Mouse (Mus musculus) hindbrain, embryonic 15.5 days (tissue): ENCODE results near the gene Ago3. TPM values are rescaled to one million over a fixed set of nuclear protein-coding genes. Genes with fewer than 3 reads are reported as not detected.

Experiments
- ATAC-seq: fragments of 200-750 bp; cut with Nextera tagmentation; 2 replicates; pipeline ENCODE4 v1.8.0; 2017; ENCODE audit warnings: low read depth, moderate number of reproducible peaks, moderate TSS enrichment; ENCODE audit not compliant: low FRiP score
- H3K27ac ChIP-seq: fragments of 300-500 bp; sonication (generic); replicated peaks from 2 replicates; pipeline ENCODE4 v1.5.1; 2015; ENCODE audit warnings: mild to moderate bottlenecking, inconsistent platforms
- H3K27me3 ChIP-seq: fragments of 300-500 bp; sonication (generic); 2 replicates; pipeline ENCODE4 v1.6.1; 2015; ENCODE audit warnings: control low read depth, inconsistent platforms
- H3K36me3 ChIP-seq: fragments of 300-500 bp; sonication (generic); 2 replicates; pipeline ENCODE4 v1.6.1; 2015; ENCODE audit warnings: control low read depth, inconsistent platforms
- H3K4me1 ChIP-seq: fragments of 300-500 bp; sonication (generic); replicated peaks from 2 replicates; pipeline ENCODE4 v1.6.1; 2015; ENCODE audit warnings: control low read depth, inconsistent platforms
- H3K4me2 ChIP-seq: fragments of 300-500 bp; sonication (generic); 2 replicates; pipeline ENCODE4 v1.6.1; 2015; ENCODE audit warnings: moderate library complexity, mild to moderate bottlenecking, inconsistent platforms
- H3K4me3 ChIP-seq: fragments of 300-500 bp; sonication (generic); 2 replicates; pipeline ENCODE4 v1.5.1; 2015; ENCODE audit warnings: mild to moderate bottlenecking, inconsistent platforms
- H3K9ac ChIP-seq: fragments of 300-500 bp; sonication (generic); 2 replicates; pipeline ENCODE4 v1.6.1; 2015; ENCODE audit warnings: inconsistent platforms
- H3K9me3 ChIP-seq: fragments of 300-500 bp; sonication (generic); 2 replicates; pipeline ENCODE4 v1.6.1; 2016; ENCODE audit warnings: control low read depth, inconsistent platforms
- WGBS: fragments of 180-500 bp; shearing (Covaris S2); methylation state at CpG from one replicate; pipeline ENCODE4 v1.1.7; 2015; 5-methylcytosine and 5-hydroxymethylcytosine counted together
- polyA plus RNA-seq: library from polyadenylated mRNA; unstranded; fragments of >200 nt; fragmentation: Nextera tagmentation; extraction: Ambion mirVana; gene quantifications from 2 replicates; pipeline ENCODE4 v1.2.1, GENCODE M21; 2015

Gene Ago3
- polyA plus RNA-seq, 1 experiment from 2014 or later, result 15.5 TPM

DNA sequence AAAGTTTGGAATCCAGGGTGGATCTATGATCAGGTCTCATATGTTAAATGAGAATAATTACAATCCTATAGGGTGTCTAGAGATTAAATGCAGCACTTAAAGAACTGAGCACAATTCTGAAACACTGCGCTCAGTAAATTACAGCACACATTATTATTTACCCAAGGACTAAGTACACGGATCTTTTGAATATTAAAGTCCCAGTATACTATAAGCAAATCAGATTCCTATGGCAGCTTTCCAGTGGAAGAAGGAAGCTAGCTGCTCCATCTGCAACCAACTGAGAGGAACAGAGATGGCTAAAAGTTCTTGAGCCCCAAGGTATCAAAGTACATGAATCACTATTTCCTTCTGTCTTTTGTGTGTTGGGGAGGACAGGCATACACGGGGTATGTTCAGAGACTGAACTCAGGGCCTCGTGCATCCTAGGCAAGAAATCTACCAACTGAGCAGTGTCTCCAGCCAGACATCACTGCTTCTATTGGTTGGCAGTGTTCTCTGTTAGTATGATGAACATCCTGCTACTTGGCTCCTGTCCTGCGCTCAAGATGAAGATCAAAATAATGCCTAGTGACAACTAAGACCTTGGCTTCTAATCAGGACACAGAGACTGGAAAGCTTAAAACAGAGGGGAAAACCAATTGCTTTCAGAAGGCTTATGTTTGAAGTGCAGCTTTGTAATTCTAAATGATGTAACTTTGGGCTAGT lies 25.3 kb upstream of the Ago3 start:
- Histone ChIP-seq H3K9me3 (no peaks in the 10 kb centered on the region), H3K36me3 (peaks cover 93% of the 10 kb centered on the region), H3K27ac (no peak overlapping the region), H3K4me1 (no peaks in the 10 kb centered on the region), H3K4me3 (no peak overlapping the region), H3K27me3 (no peaks in the 10 kb centered on the region), H3K9ac (no peak overlapping the region), H3K4me2 (no peak overlapping the region)
- no peak for ATAC-seq
- 95% methylated on average over 5 of the region's 5 CpGs for WGBS

GRCm38 (mm10) chr4:126450268-126450667 lies 20.9 kb upstream of the Ago3 start:
- Histone ChIP-seq H3K4me2 (no peak overlapping the region), H3K9ac (no peak overlapping the region), H3K27me3 (no peaks in the 10 kb centered on the region), H3K9me3 (no peaks in the 10 kb centered on the region), H3K36me3 (peaks cover 87% of the 10 kb centered on the region), H3K27ac (no peak overlapping the region), H3K4me1 (no peaks in the 10 kb centered on the region), H3K4me3 (no peak overlapping the region)
- ATAC-seq, result no peak
- WGBS, result 78% methylated on average over 1 of the region's 1 CpGs

GRCm38 (mm10) chr4:126447126-126447525 lies 17.8 kb upstream of the Ago3 start:
- Histone ChIP-seq H3K27ac (no peak overlapping the region), H3K9me3 (no peaks in the 10 kb centered on the region), H3K4me2 (no peak overlapping the region), H3K9ac (no peak overlapping the region), H3K4me1 (no peaks in the 10 kb centered on the region), H3K4me3 (no peak overlapping the region), H3K36me3 (peaks cover 78% of the 10 kb centered on the region), H3K27me3 (no peaks in the 10 kb centered on the region)
- ATAC-seq, result no peak
- 88% methylated on average over 7 of the region's 7 CpGs for WGBS

DNA sequence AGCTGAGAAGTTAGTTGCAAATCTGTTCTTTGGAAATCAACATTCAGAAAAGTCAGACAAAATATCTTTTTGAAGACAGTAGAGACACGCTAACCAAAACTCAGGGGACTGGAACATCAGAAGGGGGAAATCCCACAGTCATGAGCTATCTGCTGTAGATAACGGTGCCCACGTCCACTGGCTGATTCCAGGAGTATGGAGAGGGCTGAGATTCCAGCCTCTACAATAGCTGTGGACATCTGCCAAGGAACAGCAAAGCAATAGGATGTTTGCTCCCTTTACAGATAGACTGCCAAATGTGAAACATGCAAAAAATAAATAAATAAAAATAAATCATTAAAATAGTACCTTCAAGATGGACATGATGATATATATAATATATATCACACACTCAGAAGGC lies 15.2 kb upstream of the Ago3 start:
- Histone ChIP-seq H3K4me3 (no peak overlapping the region), H3K4me1 (no peaks in the 10 kb centered on the region), H3K9me3 (no peaks in the 10 kb centered on the region), H3K9ac (no peak overlapping the region), H3K27ac (no peak overlapping the region), H3K27me3 (no peaks in the 10 kb centered on the region), H3K4me2 (no peak overlapping the region), H3K36me3 (peaks cover 81% of the 10 kb centered on the region)
- no peak for ATAC-seq
- 85% methylated on average over 3 of the region's 3 CpGs for WGBS

- H3K4me2 ChIP-seq, result no peak overlapping the region
- no peaks in the 10 kb centered on the region for H3K27me3 ChIP-seq
- H3K9ac ChIP-seq, result no peak overlapping the region
- peaks cover 59% of the 10 kb centered on the region for H3K36me3 ChIP-seq
- no peak for ATAC-seq
- H3K4me3 ChIP-seq, result no peak overlapping the region
- no peaks in the 10 kb centered on the region for H3K4me1 ChIP-seq
- no peaks in the 10 kb centered on the region for H3K9me3 ChIP-seq
- 82% methylated on average over 5 of the region's 5 CpGs for WGBS
- no peak overlapping the region for H3K27ac ChIP-seq
Observed at GRCm38 (mm10) chr4:126438261-126438660, 8.9 kb upstream of the Ago3 start.

GRCm38 (mm10) chr4:126436268-126436667 lies 6.9 kb upstream of the Ago3 start:
- peaks cover 40% of the 10 kb centered on the region for H3K36me3 ChIP-seq
- no peak overlapping the region for H3K4me3 ChIP-seq
- ATAC-seq, result peak; percentile 76
- no peak overlapping the region for H3K4me2 ChIP-seq
- WGBS, result 65% methylated on average over 2 of the region's 2 CpGs
- no peaks in the 10 kb centered on the region for H3K4me1 ChIP-seq
- 0 out of 2 replicates have a peak overlapping the region, but pooled peaks have one; percentile 20 for H3K27ac ChIP-seq
- H3K9ac ChIP-seq, result no peak overlapping the region
- no peaks in the 10 kb centered on the region for H3K27me3 ChIP-seq
- H3K9me3 ChIP-seq, result no peaks in the 10 kb centered on the region

- 90% methylated on average over 2 of the region's 2 CpGs for WGBS
- Histone ChIP-seq H3K4me3 (no peak overlapping the region), H3K27me3 (no peaks in the 10 kb centered on the region), H3K9ac (no peak overlapping the region), H3K4me2 (no peak overlapping the region), H3K9me3 (no peaks in the 10 kb centered on the region), H3K4me1 (0 out of 2 replicates have a peak, but pooled peaks cover 4% of the 10 kb centered on the region), H3K36me3 (peaks cover 21% of the 10 kb centered on the region), H3K27ac (no peak overlapping the region)
- ATAC-seq, result no peak
Observed at GRCm38 (mm10) chr4:126434094-126434493, 4.7 kb upstream of the Ago3 start.

DNA sequence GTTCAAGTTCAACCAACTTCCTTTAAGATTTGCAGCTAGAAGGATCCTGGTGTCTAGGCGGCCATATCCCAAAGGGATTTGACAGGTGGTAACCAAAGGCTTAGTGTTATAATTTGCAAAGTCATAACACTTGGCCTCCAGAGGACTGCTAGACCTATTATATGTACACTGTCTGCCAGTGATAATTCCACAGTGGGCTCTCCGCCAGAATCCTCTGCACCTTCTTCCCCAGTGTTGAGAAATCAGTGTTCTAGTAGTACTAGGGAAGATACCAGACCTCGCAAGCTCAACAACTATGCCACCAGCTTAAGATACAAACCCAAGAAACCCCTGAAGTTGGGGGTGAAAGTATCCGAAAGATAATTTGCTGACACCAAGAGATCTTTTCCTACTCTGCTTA lies 3.8 kb upstream of the Ago3 start:
- no peaks in the 10 kb centered on the region for H3K27me3 ChIP-seq
- 91% methylated on average over 4 of the region's 4 CpGs for WGBS
- no peak overlapping the region for H3K9ac ChIP-seq
- no peak overlapping the region for H3K4me3 ChIP-seq
- no peaks in the 10 kb centered on the region for H3K9me3 ChIP-seq
- no peak overlapping the region for H3K4me2 ChIP-seq
- H3K36me3 ChIP-seq, result peaks cover 12% of the 10 kb centered on the region
- no peak overlapping the region for H3K27ac ChIP-seq
- H3K4me1 ChIP-seq, result peaks cover 11% of the 10 kb centered on the region
- ATAC-seq, result no peak

DNA sequence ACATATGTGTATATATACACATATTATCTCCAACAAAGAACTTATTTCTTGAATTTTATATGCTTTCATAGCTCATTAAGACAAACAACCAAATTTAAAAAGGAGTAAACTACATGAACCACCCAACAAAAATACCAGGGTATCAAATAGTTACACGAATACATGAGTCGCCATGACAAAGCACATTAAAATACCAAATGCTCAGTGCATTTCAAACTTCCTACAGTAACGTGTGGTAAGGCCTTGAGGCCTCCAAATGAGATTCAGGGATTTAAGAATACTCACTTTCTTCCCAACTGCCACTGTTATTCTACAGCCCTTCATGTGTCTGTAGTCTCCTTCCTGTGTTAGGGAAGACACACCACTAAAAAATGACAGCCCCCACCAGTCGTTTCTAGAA lies 2.4 kb upstream of the Ago3 start:
- Histone ChIP-seq H3K36me3 (no peaks in the 10 kb centered on the region; the same call in 1 of the 2 replicates), H3K9me3 (no peaks in the 10 kb centered on the region), H3K9ac (no peak overlapping the region), H3K4me2 (no peak overlapping the region), H3K4me3 (no peak overlapping the region), H3K27me3 (no peaks in the 10 kb centered on the region), H3K27ac (no peak overlapping the region), H3K4me1 (peaks cover 16% of the 10 kb centered on the region)
- ATAC-seq, result no peak
- WGBS, result 81% methylated on average over 4 of the region's 4 CpGs

- ATAC-seq, result peak; percentile 73; the same call in 1 of the 2 replicates
- WGBS, result 2% methylated on average over 24 of the region's 24 CpGs
Observed at GRCm38 (mm10) chr4:126428682-126429346, 542 bp downstream of the Ago3 start.

GRCm38 (mm10) chr4:126423866-126424265 lies 5.5 kb downstream of the Ago3 start:
- H3K4me3 ChIP-seq, result no peak overlapping the region
- H3K9ac ChIP-seq, result no peak overlapping the region
- H3K27ac ChIP-seq, result no peak overlapping the region
- no peak for ATAC-seq
- 86% methylated on average over 2 of the region's 2 CpGs for WGBS
- peaks cover 11% of the 10 kb centered on the region for H3K4me1 ChIP-seq
- no peaks in the 10 kb centered on the region for H3K9me3 ChIP-seq
- H3K27me3 ChIP-seq, result no peaks in the 10 kb centered on the region
- H3K36me3 ChIP-seq, result no peaks in the 10 kb centered on the region
- no peak overlapping the region for H3K4me2 ChIP-seq

More at GRCm38 (mm10) chr4:126428682-126429346, 542 bp downstream of the Ago3 start:
- Histone ChIP-seq H3K4me2 (peak overlapping the region; percentile 87), H3K36me3 (no peaks in the 10 kb centered on the region), H3K9me3 (no peaks in the 10 kb centered on the region), H3K4me3 (peak overlapping the region; percentile 95), H3K4me1 (peaks cover 16% of the 10 kb centered on the region), H3K27ac (peak overlapping the region; percentile 89), H3K27me3 (no peaks in the 10 kb centered on the region), H3K9ac (peak overlapping the region; percentile 97)

- no peak overlapping the region for H3K4me3 ChIP-seq
- no peak overlapping the region for H3K9ac ChIP-seq
- no peaks in the 10 kb centered on the region for H3K27me3 ChIP-seq
- no peak overlapping the region for H3K4me2 ChIP-seq
- no peak for ATAC-seq
- H3K36me3 ChIP-seq, result no peaks in the 10 kb centered on the region
- no peaks in the 10 kb centered on the region for H3K4me1 ChIP-seq
- no peak overlapping the region for H3K27ac ChIP-seq
- H3K9me3 ChIP-seq, result no peaks in the 10 kb centered on the region
Observed at GRCm38 (mm10) chr4:126415707-126416106, 13.6 kb downstream of the Ago3 start.
